ENCODE assay signal across 7 mouse cellular contexts in genomic region chr17:50293241-50293731, GRCm38 (mm10). TPM values are rescaled to one million over a fixed set of nuclear protein-coding genes. Genes with fewer than 3 reads are reported as not detected.
DNase-seq lines count a peak whose midpoint lies in the region; ATAC-seq and TF ChIP-seq lines count a peak whose summit lies in the region.

Gene Dazl (minus strand): TSS chr17:50293636.

- WGBS in kidney, postnatal 0 days: 95% methylated on average over 43 of the region's 43 CpGs
- WGBS in forebrain, embryonic 14.5 days: 95% methylated on average over 43 of the region's 43 CpGs
- WGBS in liver, embryonic 14.5 days (ENCODE audit: insufficient replicate concordance): 91% methylated on average over 43 of the region's 43 CpGs

- H3K9me3 ChIP-seq in kidney, postnatal 0 days (replicated peaks; ENCODE audit: low read length): peaks cover 3% of the 10 kb centered on the region; the same call in 1 of the 2 replicates
- H3K9me3 ChIP-seq in forebrain, embryonic 14.5 days (replicated peaks; ENCODE audit: control insufficient read depth, low read length): peaks cover 6% of the 10 kb centered on the region
- H3K9me3 ChIP-seq in liver, embryonic 14.5 days (ENCODE audit: control insufficient read depth, low read length): peaks cover 8% of the 10 kb centered on the region

- H3K36me3 ChIP-seq in kidney, postnatal 0 days (ENCODE audit: insufficient read depth, low read length): no peaks in the 10 kb centered on the region
- H3K36me3 ChIP-seq in forebrain, embryonic 14.5 days (ENCODE audit: control insufficient read depth, insufficient read depth, low read length): no peaks in the 10 kb centered on the region
- H3K36me3 ChIP-seq in liver, embryonic 14.5 days (replicated peaks; ENCODE audit: control insufficient read depth, insufficient read depth, low read depth): no peaks in the 10 kb centered on the region

- no peak for TF ChIP-seq CTCF in kidney, postnatal 0 days (IDR thresholded peaks at IDR 0.05; ENCODE audit: low read depth)
- TF ChIP-seq CTCF in bone marrow macrophage, adult 2 months (IDR thresholded peaks at IDR 0.05; ENCODE audit: low read depth, low read length): no peak
- TF ChIP-seq CTCF in liver, embryonic 14.5 days (IDR thresholded peaks at IDR 0.05; ENCODE audit: low read depth): no peak

- H3K4me3 ChIP-seq in kidney, postnatal 0 days (replicated peaks; ENCODE audit: low read depth, low read length): peak within 1 kb of the TSS; percentile 38
- H3K4me3 ChIP-seq in bone marrow macrophage, adult 2 months (ENCODE audit: insufficient read depth, low read length): peak within 1 kb of the TSS; percentile 61
- peak within 1 kb of the TSS; percentile 44 for H3K4me3 ChIP-seq in forebrain, embryonic 14.5 days (ENCODE audit: low read depth, low read length)
- peak within 1 kb of the TSS; percentile 56 to 69 for H3K4me3 ChIP-seq in liver, embryonic 14.5 days (ENCODE audit: insufficient read depth in 1 of 2, low read depth in 2 of 2, low read length in 2 of 2)

- no peak for TF ChIP-seq POLR2A in bone marrow macrophage, adult 2 months (IDR thresholded peaks at IDR 0.05; ENCODE audit: borderline replicate concordance, low read depth, low read length)

- no peak for TF ChIP-seq EP300 in liver, embryonic 14.5 days (IDR thresholded peaks at IDR 0.05; ENCODE audit: low read depth)

- peak within 1 kb of the TSS; percentile 50; the same call in 1 of the 2 replicates for H3K27ac ChIP-seq in kidney, postnatal 0 days
- H3K27ac ChIP-seq in bone marrow macrophage, adult 2 months (ENCODE audit: insufficient read depth, low read depth, low read length): peak within 1 kb of the TSS; percentile 27; the same call in 1 of the 2 replicates
- no peak within 1 kb of the TSS for H3K27ac ChIP-seq in forebrain, embryonic 14.5 days (ENCODE audit: low read depth, low read length)
- H3K27ac ChIP-seq in liver, embryonic 14.5 days: no peak within 1 kb of the TSS

- no peak for DNase-seq in kidney, postnatal 0 days (ENCODE audit: low spot score)
- DNase-seq in kidney, postnatal 10 days: no peak
- DNase-seq in forebrain, embryonic 14.5 days (ENCODE audit: low spot score): no peak
- no peak for DNase-seq in liver, embryonic 14.5 days (ENCODE audit: low read depth in 3 of 3, low spot score in 3 of 3)
- peak; percentile 15 to 30 for DNase-seq in thymus, postnatal 10 days (ENCODE audit: low spot score in 2 of 2)
- DNase-seq in c-Kit-positive CD71-positive TER-119-positive erythroid progenitor cells, embryonic 14.5 days (ENCODE audit: low spot score): no peak

- no peak; the same call in 1 of the 2 replicates for ATAC-seq in kidney, postnatal 0 days (replicated peaks; ENCODE audit: low FRiP score, low read depth)
- ATAC-seq in forebrain, embryonic 14.5 days: peak; percentile 11; the same call in 1 of the 2 replicates
- no peak for ATAC-seq in liver, embryonic 14.5 days (ENCODE audit: insufficient read depth)

- no peaks in the 10 kb centered on the region for H3K27me3 ChIP-seq in kidney, postnatal 0 days (ENCODE audit: insufficient read depth, low read length)
- H3K27me3 ChIP-seq in forebrain, embryonic 14.5 days (replicated peaks; ENCODE audit: control insufficient read depth, insufficient read depth, low read length): no peaks in the 10 kb centered on the region
- no peaks in the 10 kb centered on the region for H3K27me3 ChIP-seq in liver, embryonic 14.5 days (ENCODE audit: control insufficient read depth, insufficient read depth, low read length)

- H3K4me1 ChIP-seq in kidney, postnatal 0 days (replicated peaks; ENCODE audit: insufficient read depth, low read length): no peaks in the 10 kb centered on the region
- no peaks in the 10 kb centered on the region for H3K4me1 ChIP-seq in bone marrow macrophage, adult 2 months (ENCODE audit: control insufficient read depth, insufficient read depth, low read length)
- no peaks in the 10 kb centered on the region for H3K4me1 ChIP-seq in forebrain, embryonic 14.5 days (ENCODE audit: control insufficient read depth, insufficient read depth, low read length)
- H3K4me1 ChIP-seq in liver, embryonic 14.5 days (replicated peaks; ENCODE audit: control insufficient read depth in 2 of 2, insufficient read depth in 2 of 2, low read length in 1 of 2): no peaks in the 10 kb centered on the region

- H3K4me2 ChIP-seq in kidney, postnatal 0 days (ENCODE audit: low read length): peak within 1 kb of the TSS; percentile 63
- peak within 1 kb of the TSS; percentile 52 for H3K4me2 ChIP-seq in forebrain, embryonic 14.5 days (ENCODE audit: low read length)
- H3K4me2 ChIP-seq in liver, embryonic 14.5 days (ENCODE audit: low read depth): peak within 1 kb of the TSS; percentile 72

- peak within 1 kb of the TSS; percentile 67 for H3K9ac ChIP-seq in kidney, postnatal 0 days (ENCODE audit: low read depth, low read length)
- peak within 1 kb of the TSS; percentile 62 for H3K9ac ChIP-seq in forebrain, embryonic 14.5 days (ENCODE audit: low read length)
- peak within 1 kb of the TSS; percentile 38 for H3K9ac ChIP-seq in liver, embryonic 14.5 days (replicated peaks)

RNA-seq across cellular contexts. Expression of gene Dazl, which starts in this region (rescaled TPM):
- not detected in 2 replicates for polyA plus RNA-seq in kidney, postnatal 0 days (2015; fragmentation: Nextera tagmentation; extraction: Ambion mirVana)
- not detected in 2 replicates for polyA plus RNA-seq in bone marrow macrophage, adult 2 months (2012; ENCODE audit: insufficient read depth, insufficient read length, missing spikeins)
- 0.50 and 0.68 TPM in 2 replicates for polyA plus RNA-seq in forebrain, embryonic 14.5 days (2014; fragmentation: Nextera tagmentation; extraction: Ambion mirVana)
- polyA plus RNA-seq in liver, embryonic 14.5 days (2012; rRNA removed): 0.02 TPM in 1 of 2 replicates, not detected in the other
- 0.10 TPM in 1 of 2 replicates, not detected in the other for polyA plus RNA-seq in liver, embryonic 14.5 days (2014; fragmentation: Nextera tagmentation; extraction: Ambion mirVana)

Comparison
In these comparisons a context has a peak if more than half of its experiments do, and no peak if none do; other contexts are left out.
1. Peak in ATAC-seq, H3K4me3 ChIP-seq, H3K9ac ChIP-seq and H3K4me2 ChIP-seq in forebrain, embryonic 14.5 days; RNA of the gene not detected or under 1 TPM.
2. DNase-seq: peak in thymus, postnatal 10 days (2 of 2); none in kidney, postnatal 0 days (single experiment), kidney, postnatal 10 days (single experiment), forebrain, embryonic 14.5 days (single experiment), liver, embryonic 14.5 days (0 of 3) and c-Kit-positive CD71-positive TER-119-positive erythroid progenitor cells, embryonic 14.5 days (single experiment).
3. H3K27ac ChIP-seq: peak in kidney, postnatal 0 days (single experiment) and bone marrow macrophage, adult 2 months (single experiment); none in forebrain, embryonic 14.5 days (single experiment) and liver, embryonic 14.5 days (single experiment).
4. Peak in every context shown above with its lines, with median percentiles within 50 percentile points of each other: H3K4me2 ChIP-seq, H3K4me3 ChIP-seq and H3K9ac ChIP-seq.